Mouse (Mus musculus) adrenal gland, adult 18-20 months (tissue): ENCODE measurements around the gene Gm26602. TPM values are rescaled to one million over a fixed set of nuclear protein-coding genes. Genes with fewer than 3 reads are reported as not detected.
"Not testable (repeated sequence)": the region's sequence is repeated elsewhere in the genome, so short reads cannot be mapped to it uniquely, and the experiment has no call there.

Experiments used
- DNase-seq, 2 experiments: peaks; one replicate each; pipeline ENCODE4 v3.0.0; 2021 to 2022; ENCODE audit warnings: low spot score in 2 of 2
- total RNA-seq, 2 experiments: library from RNA; stranded (reverse); gene quantifications; 1 replicate in 1 of 2; 2 replicates in 1 of 2; pipeline ENCODE4 v1.2.3; 2021

Gm26602 gene
- total RNA-seq, 2 experiments from 2014 or later, result not detected

DNA sequence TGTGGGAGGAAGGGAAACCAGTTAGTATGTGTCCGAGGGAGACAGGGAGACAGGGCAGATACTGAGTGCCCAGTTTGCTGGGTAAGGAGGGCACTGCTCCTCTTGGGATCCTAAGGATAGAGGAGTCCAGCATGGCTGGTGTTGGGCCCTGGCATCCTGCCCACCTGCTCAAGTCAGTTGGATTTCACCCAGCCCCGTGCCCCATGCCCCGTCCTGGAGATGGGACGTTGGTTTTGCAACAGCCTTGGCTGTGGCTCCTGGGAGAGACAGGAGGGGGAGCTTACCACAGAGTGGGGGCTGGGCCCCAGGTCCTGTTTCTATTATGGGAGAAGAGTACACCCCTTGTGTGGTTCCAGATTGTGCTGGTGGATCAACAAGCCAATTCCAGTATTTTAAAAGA, 26.2 kb upstream of the Gm26602 start:
- DNase-seq, result peak; percentile 54 to 65

- not testable (repeated sequence) for DNase-seq
Observed at GRCm38 (mm10) chr10:79884938-79885337, 25.7 kb upstream of the Gm26602 start.

GRCm38 (mm10) chr10:79886054-79886453, 24.6 kb upstream of the Gm26602 start, which contains the start of gene Elane:
Gene Elane (plus strand): TSS chr10:79886247.
- no peak for DNase-seq

- no peak for DNase-seq
Observed at GRCm38 (mm10) chr10:79886611-79887010, 24.0 kb upstream of the Gm26602 start.

- DNase-seq, result no peak
Observed at GRCm38 (mm10) chr10:79889386-79889785, 21.3 kb upstream of the Gm26602 start.

- DNase-seq, result no peak
Observed at GRCm38 (mm10) chr10:79890670-79891069, 20.0 kb upstream of the Gm26602 start, which contains the start of gene Cfd. Gene Cfd (plus strand): TSS chr10:79890853.

DNA sequence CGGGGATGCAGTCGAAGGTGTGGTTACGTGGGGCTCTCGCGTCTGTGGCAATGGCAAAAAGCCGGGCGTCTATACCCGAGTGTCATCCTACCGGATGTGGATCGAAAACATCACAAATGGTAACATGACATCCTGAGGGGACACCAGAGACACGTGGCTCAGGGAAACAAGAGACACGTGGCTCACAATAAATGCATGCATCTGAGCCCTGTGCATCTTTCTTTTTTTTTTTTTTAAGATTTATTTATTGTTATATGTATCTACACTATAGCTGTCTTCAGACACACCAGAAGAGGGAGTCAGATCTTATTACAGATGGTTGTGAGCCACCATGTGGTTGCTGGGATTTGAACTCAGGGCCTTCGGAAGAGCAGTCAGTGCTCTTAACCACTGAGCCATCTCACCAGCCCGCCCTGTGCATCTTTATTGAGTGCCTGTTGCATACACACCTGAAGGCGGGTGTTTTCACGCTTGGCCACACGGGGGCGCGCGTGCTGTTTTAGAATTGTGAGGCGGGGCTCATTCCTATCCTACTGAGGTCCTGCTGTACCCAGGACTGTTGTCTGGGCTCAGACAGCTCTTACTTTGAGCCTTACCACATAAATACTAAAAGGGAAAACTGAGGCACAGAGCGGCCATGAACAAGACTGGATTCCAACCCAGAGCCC, 18.1 kb upstream of the Gm26602 start:
- peak; percentile 82 to 87 for DNase-seq

- DNase-seq, result no peak
Observed at GRCm38 (mm10) chr10:79896306-79896705, 14.3 kb upstream of the Gm26602 start.

- no peak for DNase-seq
Observed at GRCm38 (mm10) chr10:79896814-79897213, 13.8 kb upstream of the Gm26602 start.

- DNase-seq, result no peak
Observed at GRCm38 (mm10) chr10:79897316-79898245, 13.1 kb upstream of the Gm26602 start.

DNA sequence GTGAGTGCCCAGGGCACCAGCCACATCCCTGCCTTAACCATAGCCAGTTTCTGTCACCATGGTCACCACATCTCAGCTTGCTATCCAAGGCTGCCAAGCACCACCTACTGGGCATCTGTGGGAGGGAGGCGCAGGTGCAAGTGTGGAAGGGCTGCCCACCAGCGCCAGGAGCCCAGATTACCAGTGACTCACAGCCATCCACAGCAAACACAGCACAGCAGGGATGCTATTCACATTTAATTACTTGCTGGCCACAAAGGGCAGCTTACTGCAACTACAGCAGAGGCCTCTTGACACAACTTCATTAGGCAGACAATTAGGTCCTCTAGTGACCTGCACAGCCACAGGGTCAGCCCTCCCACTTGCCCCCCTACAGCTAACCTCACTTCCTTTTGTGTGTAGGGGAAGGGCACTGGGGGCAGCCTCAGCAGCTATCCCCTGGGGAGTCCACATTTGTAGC, 9.7 kb upstream of the Gm26602 start:
- no peak for DNase-seq

DNA sequence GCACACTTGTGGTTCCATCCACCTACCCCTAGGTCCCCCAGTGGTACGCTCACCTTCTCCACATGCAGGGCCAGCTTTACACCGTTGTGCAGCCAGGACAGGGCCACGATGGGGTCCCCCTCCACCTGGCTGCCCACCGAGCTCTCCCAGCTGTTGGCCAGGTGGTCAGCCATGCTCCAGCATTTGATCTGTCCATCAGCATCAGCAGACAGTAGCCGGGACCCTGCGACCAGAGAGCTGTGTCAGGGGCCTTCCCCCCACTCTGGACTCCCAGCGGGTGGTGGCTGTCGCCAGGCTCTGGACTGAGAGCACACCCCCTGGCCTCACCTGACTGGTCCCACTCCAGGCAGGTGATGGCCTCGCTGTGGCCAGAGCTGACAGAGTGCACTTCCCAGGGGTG, 3.9 kb upstream of the Gm26602 start:
- no peak for DNase-seq

DNA sequence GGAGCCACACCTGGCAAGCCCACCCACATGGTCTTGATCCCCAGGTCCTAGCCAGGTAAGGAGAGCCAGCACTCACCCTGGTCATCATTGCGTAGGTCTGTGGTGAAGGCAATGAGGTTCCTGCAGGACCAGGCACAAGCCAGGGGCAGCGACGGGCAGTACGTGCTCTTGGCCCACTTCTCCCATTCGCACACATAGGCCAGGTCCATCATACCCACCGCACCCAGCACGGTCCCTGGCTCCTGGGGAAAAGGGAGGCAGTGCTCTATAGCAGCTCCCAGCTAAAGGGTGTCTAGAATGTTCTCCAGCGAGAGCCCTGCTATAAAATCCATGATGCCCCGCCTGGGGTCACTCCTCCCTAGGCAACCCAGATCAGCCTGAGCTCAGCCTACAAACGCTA, 3.2 kb upstream of the Gm26602 start:
- no peak for DNase-seq

DNA sequence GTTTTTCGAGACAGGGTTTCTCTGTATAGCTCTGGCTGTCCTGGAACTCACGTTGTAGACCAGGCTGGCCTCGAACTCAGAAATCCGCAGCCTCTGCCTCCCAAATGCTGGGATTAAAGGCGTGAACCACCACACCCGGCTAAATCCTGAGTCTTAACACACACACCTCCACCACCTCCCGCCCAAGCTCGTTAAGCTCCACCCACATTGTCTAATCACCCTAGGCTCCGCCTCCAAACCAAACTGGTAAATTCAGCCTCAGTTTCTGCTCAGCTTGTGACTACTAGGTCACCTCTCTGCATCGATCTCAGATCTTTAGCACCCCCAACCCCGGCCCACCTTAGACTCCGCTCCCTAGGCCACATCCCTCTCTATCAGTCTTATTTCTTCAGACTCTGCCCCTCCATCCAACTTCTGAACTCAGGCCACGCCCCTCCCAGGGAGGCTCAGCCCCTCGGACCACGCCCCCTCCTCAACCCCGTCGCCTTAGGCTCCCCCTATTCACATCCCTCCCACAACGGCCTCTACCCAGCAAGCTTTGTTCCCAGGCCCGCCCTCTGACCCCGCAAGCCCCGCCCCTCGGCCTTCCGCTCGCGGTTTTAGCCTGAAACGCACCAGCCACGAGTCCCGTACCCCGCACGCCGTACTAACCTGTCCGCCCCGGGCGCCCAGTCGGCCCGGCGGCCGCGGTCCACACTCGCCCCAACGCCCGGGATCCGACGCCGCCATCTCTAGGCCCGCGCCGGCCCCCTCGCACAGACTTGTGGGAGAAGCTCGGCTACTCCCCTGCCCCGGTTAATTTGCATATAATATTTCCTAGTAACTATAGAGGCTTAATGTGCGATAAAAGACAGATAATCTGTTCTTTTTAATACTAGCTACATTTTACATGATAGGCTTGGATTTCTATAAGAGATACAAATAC, 2.2 kb upstream of the Gm26602 start, which contains the start of gene Med16:
Med16 (minus strand) TSS at position 757 of the 925 bp plus-strand sequence.
- peak; percentile 94 to 95 for DNase-seq

GRCm38 (mm10) chr10:79909092-79909922, 1.3 kb upstream of the Gm26602 start:
- no peak for DNase-seq

- no peak for DNase-seq
Observed at GRCm38 (mm10) chr10:79912412-79912811, 1.8 kb downstream of the Gm26602 start.

DNA sequence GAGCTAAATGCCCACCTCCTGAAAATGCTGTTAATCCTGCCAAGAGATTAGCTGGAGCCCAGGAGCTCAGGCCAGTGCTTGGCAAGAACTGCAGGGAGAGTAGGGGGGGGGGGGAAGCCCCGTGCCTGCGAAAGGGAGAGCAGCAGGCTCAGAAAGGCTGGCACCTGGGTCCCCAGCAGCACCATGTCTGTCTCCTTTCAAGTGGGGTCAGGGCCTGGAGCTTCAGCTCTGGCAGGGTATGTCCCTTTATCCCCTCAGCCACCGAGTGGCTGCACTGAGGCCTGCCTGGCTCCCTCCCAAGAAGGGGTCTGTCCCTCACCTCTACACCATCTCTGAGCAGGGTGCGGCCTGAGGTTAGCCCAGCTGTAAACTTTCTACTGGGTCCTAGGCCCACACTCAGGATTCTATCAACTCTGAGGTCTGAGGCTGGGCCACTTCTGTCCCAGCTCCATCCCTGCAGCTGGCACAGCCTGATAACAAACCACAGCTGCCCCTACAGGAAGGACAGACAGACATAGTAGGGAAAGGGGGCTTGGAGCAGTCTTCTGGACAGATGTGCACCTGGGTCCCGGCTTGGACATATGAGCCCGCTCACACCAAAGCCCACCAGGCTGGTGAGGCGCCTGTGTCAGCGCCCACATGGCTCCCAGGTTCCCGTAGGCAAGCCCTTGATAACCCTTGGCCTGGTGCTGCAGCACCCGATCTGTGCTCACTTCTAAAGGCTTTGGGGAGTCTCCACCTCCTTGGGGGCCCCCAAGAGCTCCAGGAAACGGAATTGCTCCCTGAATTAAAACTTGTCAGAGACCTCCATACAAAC, 3.7 kb downstream of the Gm26602 start:
- DNase-seq, result no peak

DNA sequence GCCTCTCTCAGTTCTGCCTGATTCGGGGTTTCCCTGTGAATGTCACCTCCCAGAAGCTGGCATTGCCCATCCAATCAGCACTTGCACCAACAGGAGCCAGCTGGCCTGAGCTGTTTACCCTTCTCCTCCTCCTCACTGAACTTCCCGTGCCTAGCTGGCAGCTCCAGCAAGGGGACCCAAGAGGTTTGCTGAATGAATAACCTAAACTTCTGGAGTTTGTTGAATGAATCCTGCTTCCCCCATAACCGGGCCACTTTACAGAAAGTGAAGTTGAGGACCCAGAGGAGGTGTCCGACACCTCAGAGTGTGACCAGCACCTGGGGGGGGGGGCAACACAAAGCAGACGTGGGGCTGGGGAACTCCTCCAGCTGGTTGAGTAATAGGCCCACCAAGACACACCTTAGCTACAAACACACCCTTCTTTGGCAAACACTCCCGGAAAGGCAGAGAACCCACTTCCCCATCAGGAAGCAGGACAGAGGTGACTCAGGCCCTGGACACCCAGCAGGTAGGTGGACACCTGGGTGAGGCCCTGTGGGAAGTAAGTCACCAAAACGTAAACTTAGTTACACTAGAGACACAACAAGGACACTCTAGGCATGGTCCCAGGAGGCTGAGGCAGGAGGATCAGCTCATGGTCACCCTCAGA, 4.4 kb downstream of the Gm26602 start:
- no peak for DNase-seq

- DNase-seq, result no peak
Observed at GRCm38 (mm10) chr10:79916081-79916480, 5.4 kb downstream of the Gm26602 start.
